Mouse (Mus musculus) kidney, postnatal 0 days (tissue): ENCODE data around the gene Traf3ip2. TPM values are rescaled to one million over a fixed set of nuclear protein-coding genes. Genes with fewer than 3 reads are reported as not detected.

Experiments
- ATAC-seq: fragments of 200-750 bp; cut with Nextera tagmentation; replicated peaks from 2 replicates; pipeline ENCODE4 v1.8.0; 2017; ENCODE audit warnings: low read depth, moderate number of reproducible peaks, moderate TSS enrichment, moderate library complexity; ENCODE audit not compliant: low FRiP score
- DNase-seq: peaks from one replicate; pipeline ENCODE4 v3.0.0-alpha.2; 2016; ENCODE audit warnings: low spot score
- H3K27ac ChIP-seq: fragments of 300-500 bp; sonication (generic); 2 replicates; pipeline ENCODE4 v1.5.1; 2014; ENCODE audit warnings: mild to moderate bottlenecking
- H3K27me3 ChIP-seq: fragments of 300-500 bp; sonication (generic); 2 replicates; pipeline ENCODE4 v1.6.1; 2014; ENCODE audit warnings: low read length, mixed read lengths; ENCODE audit not compliant: insufficient read depth
- H3K36me3 ChIP-seq: fragments of 300-500 bp; sonication (generic); 2 replicates; pipeline ENCODE4 v1.6.1; 2014; ENCODE audit warnings: low read length, mixed read lengths; ENCODE audit not compliant: insufficient read depth
- H3K4me1 ChIP-seq: fragments of 300-500 bp; sonication (generic); replicated peaks from 2 replicates; pipeline ENCODE4 v1.6.1; 2014; ENCODE audit warnings: antibody characterized with exemption, low read length, mixed read lengths; ENCODE audit not compliant: insufficient read depth
- H3K4me2 ChIP-seq: fragments of 300-500 bp; sonication (generic); 2 replicates; pipeline ENCODE4 v1.6.1; 2014; ENCODE audit warnings: mild to moderate bottlenecking, low read length, moderate library complexity, mixed read lengths
- H3K4me3 ChIP-seq: fragments of 300-500 bp; sonication (generic); replicated peaks from 2 replicates; pipeline ENCODE4 v1.5.1; 2014; ENCODE audit warnings: low read depth, low read length
- H3K9ac ChIP-seq: fragments of 300-500 bp; sonication (generic); 2 replicates; pipeline ENCODE4 v1.6.1; 2014; ENCODE audit warnings: low read depth, low read length
- H3K9me3 ChIP-seq: fragments of 300-500 bp; sonication (generic); replicated peaks from 2 replicates; pipeline ENCODE4 v1.6.1; 2016; ENCODE audit warnings: low read length, inconsistent platforms, mixed read lengths
- CTCF ChIP-seq: IDR thresholded peaks from 2 replicates; pipeline ENCODE4 v1.5.1; 2016; ENCODE audit warnings: antibody characterized with exemption, low read depth, mild to moderate bottlenecking, moderate library complexity
- WGBS: fragments of 180-500 bp; shearing (Covaris S2); extraction: QIAGEN DNeasy Blood & Tissue Kit; methylation state at CpG from one replicate; pipeline ENCODE4 v1.1.7; 2014; 5-methylcytosine and 5-hydroxymethylcytosine counted together
- polyA plus RNA-seq: library from polyadenylated mRNA; unstranded; fragments of >200 nt; fragmentation: Nextera tagmentation; extraction: Ambion mirVana; gene quantifications from 2 replicates; pipeline ENCODE4 v1.2.1, GENCODE M21; 2015

The Traf3ip2 gene
- polyA plus RNA-seq, 1 experiment from 2014 or later = 15.0 TPM

DNA sequence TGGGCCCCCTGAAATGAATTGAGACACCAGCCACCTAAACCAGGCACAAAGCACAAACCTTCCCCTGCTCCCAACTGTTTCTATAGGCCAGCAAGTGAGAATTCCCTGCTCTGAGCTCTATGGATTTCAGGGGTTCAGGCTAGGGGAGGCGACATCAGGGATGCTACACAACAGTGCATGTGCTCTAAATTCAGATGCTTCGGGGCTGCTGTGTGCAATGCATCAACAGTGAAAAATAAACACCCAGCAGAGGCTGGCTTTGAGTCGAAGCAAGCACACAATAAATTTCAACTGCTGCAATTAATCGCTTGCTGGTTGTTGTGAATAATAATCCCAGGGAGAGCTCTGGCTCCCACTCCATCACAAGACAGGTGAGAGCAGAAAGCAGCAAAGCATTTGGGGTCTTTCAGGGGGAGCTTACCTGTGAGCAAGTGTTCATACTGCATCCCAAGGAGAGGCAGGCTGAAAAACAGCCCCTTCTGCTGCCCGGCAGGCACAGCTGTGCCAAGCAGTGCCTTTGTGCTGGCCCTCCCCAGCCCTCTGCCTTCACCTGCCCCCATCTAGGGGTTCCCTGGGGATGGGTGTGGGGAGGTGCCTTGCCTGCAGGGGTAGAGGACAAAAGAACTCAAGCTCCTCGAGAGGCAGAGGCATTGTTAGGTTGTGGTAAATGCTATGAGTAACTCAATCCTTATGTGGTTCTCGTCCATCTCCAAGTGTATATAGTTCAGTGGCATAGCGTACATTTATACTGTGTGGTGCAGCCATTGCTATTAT is 24.6 kb upstream of the Traf3ip2 start:
- ATAC-seq = no peak
- H3K4me3 ChIP-seq = no peak overlapping the region

DNA sequence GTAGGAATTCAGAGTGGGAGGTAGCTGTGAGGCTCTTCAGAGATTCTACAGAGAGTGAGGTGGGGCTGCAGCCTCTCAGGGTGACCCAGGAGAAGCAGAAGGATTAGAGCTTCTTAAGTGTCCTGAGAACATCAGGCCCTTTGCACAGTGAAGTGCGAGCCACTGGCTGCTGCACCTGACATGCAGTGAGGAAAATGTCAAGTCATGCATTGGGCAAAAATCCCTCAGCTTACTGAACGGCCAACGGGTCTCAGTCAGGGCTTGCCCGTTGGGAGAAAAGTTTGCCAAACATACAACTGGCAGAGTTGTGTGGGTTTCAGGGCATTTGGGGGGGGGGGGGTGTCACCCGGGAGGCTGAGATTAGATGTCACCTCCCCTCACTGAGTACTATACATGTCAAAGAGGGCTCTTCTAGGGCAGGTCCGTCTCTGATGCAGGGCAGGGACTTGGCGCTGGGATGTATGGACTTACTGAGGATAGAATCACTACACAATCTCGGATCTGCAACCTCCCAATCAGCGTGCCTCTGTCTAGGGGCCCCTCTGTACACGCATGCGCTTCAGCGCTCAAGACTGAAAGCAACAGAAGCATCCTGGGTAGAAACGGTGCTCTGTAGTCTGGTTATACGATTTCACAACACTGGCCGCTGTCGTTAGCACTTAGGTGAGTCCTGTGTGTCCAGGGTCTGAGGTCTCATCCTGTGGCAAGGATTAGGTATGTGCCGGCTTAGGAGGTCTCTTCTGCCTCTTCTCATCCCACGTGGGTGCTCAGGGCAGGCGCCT is 22.8 kb upstream of the Traf3ip2 start:
- DNase-seq (no peak), ATAC-seq (no peak)
- Histone ChIP-seq H3K4me3 (0 out of 2 replicates have a peak overlapping the region, but pooled peaks have one; percentile 4), H3K9me3 (peaks cover 11% of the 10 kb centered on the region; the same call in 1 of the 2 replicates), H3K27ac (no peak overlapping the region), H3K4me1 (no peaks in the 10 kb centered on the region), H3K36me3 (no peaks in the 10 kb centered on the region), H3K4me2 (peak overlapping the region; percentile 15; the same call in 1 of the 2 replicates), H3K9ac (no peak overlapping the region), H3K27me3 (no peaks in the 10 kb centered on the region)
- TF ChIP-seq CTCF = no peak
- WGBS = 57% methylated on average over 19 of the region's 19 CpGs

More for the DNA sequence above, 24.6 kb upstream of the Traf3ip2 start:
- H3K9me3 ChIP-seq = peaks cover under 1% of the 10 kb centered on the region; the same call in 1 of the 2 replicates
- no peak overlapping the region for H3K4me2 ChIP-seq
- 47% methylated on average over 8 of the region's 8 CpGs for WGBS
- no peaks in the 10 kb centered on the region for H3K27me3 ChIP-seq
- no peaks in the 10 kb centered on the region for H3K4me1 ChIP-seq
- H3K27ac ChIP-seq = no peak overlapping the region
- H3K9ac ChIP-seq = no peak overlapping the region
- H3K36me3 ChIP-seq = no peaks in the 10 kb centered on the region
- no peak for DNase-seq
- TF ChIP-seq CTCF = no peak

DNA sequence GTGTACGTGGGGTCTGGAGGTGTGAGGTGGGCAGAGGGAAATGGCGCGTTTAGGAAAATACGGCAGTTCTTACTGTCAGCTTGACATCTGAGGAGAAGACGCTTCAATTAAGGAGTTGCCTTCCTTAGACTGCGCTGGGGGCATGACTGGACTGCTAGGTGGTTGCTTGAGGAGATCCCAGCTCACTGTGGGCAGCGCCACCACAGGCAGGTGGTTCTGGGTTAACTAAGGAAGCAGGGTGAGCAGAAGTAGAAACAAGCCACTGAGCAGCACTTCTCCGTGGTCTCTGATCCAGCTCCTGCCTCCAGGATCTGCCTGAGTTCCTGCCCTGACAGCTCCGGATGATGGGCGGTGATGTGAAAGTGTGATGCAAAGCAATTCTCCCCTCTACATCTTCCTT is 22.1 kb upstream of the Traf3ip2 start:
- TF ChIP-seq CTCF = no peak
- Histone ChIP-seq H3K4me1 (no peaks in the 10 kb centered on the region), H3K9me3 (peaks cover 11% of the 10 kb centered on the region; the same call in 1 of the 2 replicates), H3K4me2 (peak overlapping the region; percentile 15; the same call in 1 of the 2 replicates), H3K27ac (no peak overlapping the region), H3K36me3 (no peaks in the 10 kb centered on the region), H3K27me3 (no peaks in the 10 kb centered on the region), H3K4me3 (no peak overlapping the region), H3K9ac (no peak overlapping the region)
- no peak for DNase-seq
- ATAC-seq = no peak; the same call in 1 of the 2 replicates
- 60% methylated on average over 10 of the region's 10 CpGs for WGBS

DNA sequence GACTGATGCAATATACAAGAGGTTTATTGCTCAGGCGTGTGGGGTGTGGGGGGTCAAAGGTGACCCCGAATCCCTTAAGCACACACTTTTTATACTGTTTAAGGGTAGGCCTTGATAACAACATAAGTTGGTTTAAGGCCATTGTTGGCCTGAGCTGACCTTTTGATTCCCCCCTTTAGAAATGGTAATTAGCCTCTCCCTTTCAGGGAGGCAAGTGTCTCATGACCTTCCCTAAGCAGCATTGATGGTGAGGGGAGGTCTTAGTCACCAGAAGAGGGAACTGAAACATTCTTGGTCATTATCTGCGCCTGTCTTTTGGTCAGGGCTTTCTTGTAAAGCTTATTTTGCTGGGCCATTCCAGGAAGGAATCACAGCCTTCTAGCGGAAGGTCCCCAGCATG is 20.2 kb upstream of the Traf3ip2 start:
- WGBS = 95% methylated on average over 4 of the region's 4 CpGs
- no peak for ATAC-seq
- no peak for TF ChIP-seq CTCF

DNA sequence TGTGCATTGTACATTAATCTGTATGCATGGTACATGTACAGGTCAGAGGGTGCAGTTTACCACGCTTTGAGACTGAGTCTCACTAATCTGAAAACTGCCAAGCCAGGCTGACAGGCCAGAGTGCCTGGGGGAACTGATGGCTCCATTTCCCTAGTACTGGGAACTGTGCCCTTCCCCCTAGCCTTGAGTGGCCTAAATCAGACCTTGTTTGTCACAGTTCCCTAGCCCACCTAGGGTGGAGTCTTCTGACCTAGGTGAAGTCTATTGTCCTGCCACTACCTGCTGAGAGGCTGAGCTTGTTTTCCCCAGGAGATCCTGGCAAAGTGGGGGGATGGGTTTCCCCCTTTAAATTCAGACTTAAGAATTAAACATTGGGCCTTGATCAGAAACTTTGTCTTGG is 18.0 kb upstream of the Traf3ip2 start:
- Histone ChIP-seq H3K9me3 (peaks cover 11% of the 10 kb centered on the region; the same call in 1 of the 2 replicates), H3K4me1 (0 out of 2 replicates have a peak, but pooled peaks cover 3% of the 10 kb centered on the region), H3K4me2 (no peak overlapping the region), H3K4me3 (no peak overlapping the region), H3K27me3 (no peaks in the 10 kb centered on the region), H3K36me3 (no peaks in the 10 kb centered on the region), H3K9ac (no peak overlapping the region), H3K27ac (no peak overlapping the region)
- WGBS = 91% methylated on average over 1 of the region's 1 CpGs
- no peak for TF ChIP-seq CTCF
- no peak for DNase-seq
- no peak for ATAC-seq

More for the DNA sequence above, 20.2 kb upstream of the Traf3ip2 start:
- no peak overlapping the region for H3K27ac ChIP-seq
- no peak overlapping the region for H3K4me2 ChIP-seq
- H3K27me3 ChIP-seq = no peaks in the 10 kb centered on the region
- H3K4me1 ChIP-seq = 0 out of 2 replicates have a peak, but pooled peaks cover 2% of the 10 kb centered on the region
- DNase-seq = no peak
- H3K4me3 ChIP-seq = no peak overlapping the region
- H3K9ac ChIP-seq = no peak overlapping the region
- H3K9me3 ChIP-seq = peaks cover 11% of the 10 kb centered on the region; the same call in 1 of the 2 replicates
- no peaks in the 10 kb centered on the region for H3K36me3 ChIP-seq

DNA sequence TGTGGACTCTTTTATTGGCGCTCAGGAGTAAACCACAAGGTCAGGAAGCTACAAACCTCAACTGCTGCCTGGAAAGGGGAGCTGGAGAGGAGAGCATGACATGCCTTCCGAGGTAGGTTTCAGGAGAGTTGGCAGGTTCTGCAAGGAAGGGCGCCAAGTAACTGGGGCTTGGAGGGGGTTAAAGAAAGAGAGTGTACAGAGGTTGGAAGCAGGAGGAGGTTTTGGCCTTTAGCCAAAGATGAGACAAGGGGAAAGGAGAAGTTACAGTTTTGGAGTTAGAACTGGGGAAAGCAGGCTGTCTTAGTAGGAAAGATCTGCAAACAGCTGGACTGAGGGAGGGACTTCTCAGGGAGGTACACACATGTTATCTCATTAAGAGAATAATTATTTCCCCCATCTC is 16.9 kb upstream of the Traf3ip2 start:
- Histone ChIP-seq H3K27ac (no peak overlapping the region), H3K9me3 (peaks cover 11% of the 10 kb centered on the region; the same call in 1 of the 2 replicates), H3K4me2 (no peak overlapping the region), H3K4me3 (no peak overlapping the region), H3K9ac (no peak overlapping the region), H3K27me3 (no peaks in the 10 kb centered on the region), H3K36me3 (no peaks in the 10 kb centered on the region), H3K4me1 (0 out of 2 replicates have a peak, but pooled peaks cover 3% of the 10 kb centered on the region)
- ATAC-seq = no peak
- WGBS = 57% methylated on average over 3 of the region's 3 CpGs
- DNase-seq = peak; percentile 21
- no peak for TF ChIP-seq CTCF
